Mouse (Mus musculus): ENCODE measurements at regions not wholly inside any gene's neighbourhood (a gene's known extent, or its start where the extent isn't known, plus 50 kb on each side); places are given as distances from the start of the nearest gene placed in this dataset.
A peak's percentile ranks its signal among the peaks of the same experiment; 100 is the strongest.

GRCm38 (mm10) chr2:166409391-166409790 is 253.9 kb upstream of the Sulf2 start:
- no peak for DNase-seq
- TF ChIP-seq POLR2A (IDR thresholded peaks at IDR 0.05; ENCODE audit: borderline replicate concordance, insufficient read depth, low read length) (no peak), CTCF (IDR thresholded peaks at IDR 0.05; ENCODE audit: borderline replicate concordance, insufficient read depth, low read depth, low read length) (no peak)
- WGBS = 88% methylated on average over 5 of the region's 5 CpGs
- Histone ChIP-seq H3K4me1 (ENCODE audit: control insufficient read depth, insufficient read depth, low read length) (no peaks in the 10 kb centered on the region), H3K4me3 (replicated peaks; ENCODE audit: insufficient read depth, low read depth, low read length) (no peak overlapping the region), H3K27ac (ENCODE audit: insufficient read depth, low read length) (no peak overlapping the region), H3K27me3 (ENCODE audit: control insufficient read depth, insufficient read depth, low read length) (no peaks in the 10 kb centered on the region)

GRCm38 (mm10) chr2:166408806-166409205 is 253.3 kb upstream of the Sulf2 start:
- H3K27me3 ChIP-seq (ENCODE audit: control insufficient read depth, insufficient read depth, low read length) = no peaks in the 10 kb centered on the region
- 80% methylated on average over 4 of the region's 4 CpGs for WGBS
- H3K27ac ChIP-seq (ENCODE audit: insufficient read depth, low read length) = no peak overlapping the region
- no peak for DNase-seq
- TF ChIP-seq POLR2A (IDR thresholded peaks at IDR 0.05; ENCODE audit: borderline replicate concordance, insufficient read depth, low read length) (no peak), CTCF (IDR thresholded peaks at IDR 0.05; ENCODE audit: borderline replicate concordance, insufficient read depth, low read depth, low read length) (no peak)
- no peak overlapping the region for H3K4me3 ChIP-seq (replicated peaks; ENCODE audit: insufficient read depth, low read depth, low read length)
- H3K4me1 ChIP-seq (ENCODE audit: control insufficient read depth, insufficient read depth, low read length) = no peaks in the 10 kb centered on the region

GRCm38 (mm10) chr2:166408009-166408408 is 252.5 kb upstream of the Sulf2 start:
- no peak for DNase-seq
- Histone ChIP-seq H3K27me3 (ENCODE audit: control insufficient read depth, insufficient read depth, low read length) (no peaks in the 10 kb centered on the region), H3K4me1 (ENCODE audit: control insufficient read depth, insufficient read depth, low read length) (peaks cover 5% of the 10 kb centered on the region), H3K4me3 (replicated peaks; ENCODE audit: insufficient read depth, low read depth, low read length) (no peak overlapping the region), H3K27ac (ENCODE audit: insufficient read depth, low read length) (no peak overlapping the region)
- 25% methylated on average over 16 of the region's 16 CpGs for WGBS
- TF ChIP-seq CTCF (IDR thresholded peaks at IDR 0.05; ENCODE audit: borderline replicate concordance, insufficient read depth, low read depth, low read length) = no peak
- TF ChIP-seq POLR2A (IDR thresholded peaks at IDR 0.05; ENCODE audit: borderline replicate concordance, insufficient read depth, low read length) = no peak

GRCm38 (mm10) chr2:166406826-166407225 is 251.4 kb upstream of the Sulf2 start:
- TF ChIP-seq CTCF (IDR thresholded peaks at IDR 0.05; ENCODE audit: borderline replicate concordance, insufficient read depth, low read depth, low read length) (no peak), POLR2A (IDR thresholded peaks at IDR 0.05; ENCODE audit: borderline replicate concordance, insufficient read depth, low read length) (no peak)
- DNase-seq = no peak
- Histone ChIP-seq H3K4me1 (ENCODE audit: control insufficient read depth, insufficient read depth, low read length) (peaks cover 5% of the 10 kb centered on the region), H3K27ac (ENCODE audit: insufficient read depth, low read length) (no peak overlapping the region), H3K4me3 (replicated peaks; ENCODE audit: insufficient read depth, low read depth, low read length) (no peak overlapping the region), H3K27me3 (ENCODE audit: control insufficient read depth, insufficient read depth, low read length) (no peaks in the 10 kb centered on the region)
- 73% methylated on average over 11 of the region's 11 CpGs for WGBS

- no peak overlapping the region for H3K27ac ChIP-seq (ENCODE audit: insufficient read depth, low read length)
- 7% methylated on average over 10 of the region's 10 CpGs for WGBS
These were observed 247.9 kb upstream of the Sulf2 start for GRCm38 (mm10) chr2:166403319-166403718.

GRCm38 (mm10) chr2:166401860-166402259 is 246.4 kb upstream of the Sulf2 start:
- Histone ChIP-seq H3K4me3 (replicated peaks; ENCODE audit: insufficient read depth, low read depth, low read length) (no peak overlapping the region), H3K27me3 (ENCODE audit: control insufficient read depth, insufficient read depth, low read length) (no peaks in the 10 kb centered on the region), H3K4me1 (ENCODE audit: control insufficient read depth, insufficient read depth, low read length) (peaks cover 5% of the 10 kb centered on the region), H3K27ac (ENCODE audit: insufficient read depth, low read length) (no peak overlapping the region)
- 90% methylated on average over 3 of the region's 3 CpGs for WGBS
- no peak for TF ChIP-seq CTCF (IDR thresholded peaks at IDR 0.05; ENCODE audit: borderline replicate concordance, insufficient read depth, low read depth, low read length)
- no peak for TF ChIP-seq POLR2A (IDR thresholded peaks at IDR 0.05; ENCODE audit: borderline replicate concordance, insufficient read depth, low read length)
- no peak for DNase-seq

More at GRCm38 (mm10) chr2:166403319-166403718, 247.9 kb upstream of the Sulf2 start:
- H3K4me1 ChIP-seq (ENCODE audit: control insufficient read depth, insufficient read depth, low read length) = peaks cover 5% of the 10 kb centered on the region
- no peaks in the 10 kb centered on the region for H3K27me3 ChIP-seq (ENCODE audit: control insufficient read depth, insufficient read depth, low read length)
- H3K4me3 ChIP-seq (replicated peaks; ENCODE audit: insufficient read depth, low read depth, low read length) = no peak overlapping the region
- peak; percentile 13 to 15 for DNase-seq
- TF ChIP-seq CTCF (IDR thresholded peaks at IDR 0.05; ENCODE audit: borderline replicate concordance, insufficient read depth, low read depth, low read length) (no peak), POLR2A (IDR thresholded peaks at IDR 0.05; ENCODE audit: borderline replicate concordance, insufficient read depth, low read length) (no peak)

- Histone ChIP-seq H3K4me3 (replicated peaks; ENCODE audit: insufficient read depth, low read depth, low read length) (no peak overlapping the region), H3K27ac (ENCODE audit: insufficient read depth, low read length) (no peak overlapping the region), H3K27me3 (ENCODE audit: control insufficient read depth, insufficient read depth, low read length) (no peaks in the 10 kb centered on the region), H3K4me1 (ENCODE audit: control insufficient read depth, insufficient read depth, low read length) (peaks cover 5% of the 10 kb centered on the region)
- DNase-seq = no peak
- TF ChIP-seq CTCF (IDR thresholded peaks at IDR 0.05; ENCODE audit: borderline replicate concordance, insufficient read depth, low read depth, low read length) = no peak
- no peak for TF ChIP-seq POLR2A (IDR thresholded peaks at IDR 0.05; ENCODE audit: borderline replicate concordance, insufficient read depth, low read length)
- 78% methylated on average over 10 of the region's 10 CpGs for WGBS
These were observed 244.8 kb upstream of the Sulf2 start for GRCm38 (mm10) chr2:166400304-166400703.

- H3K27me3 ChIP-seq (ENCODE audit: control insufficient read depth, insufficient read depth, low read length) = no peaks in the 10 kb centered on the region
- H3K27ac ChIP-seq (ENCODE audit: insufficient read depth, low read length) = no peak overlapping the region
- TF ChIP-seq POLR2A (IDR thresholded peaks at IDR 0.05; ENCODE audit: borderline replicate concordance, insufficient read depth, low read length) (no peak), CTCF (IDR thresholded peaks at IDR 0.05; ENCODE audit: borderline replicate concordance, insufficient read depth, low read depth, low read length) (no peak)
- WGBS = 31% methylated on average over 6 of the region's 6 CpGs
- peaks cover 5% of the 10 kb centered on the region for H3K4me1 ChIP-seq (ENCODE audit: control insufficient read depth, insufficient read depth, low read length)
- no peak for DNase-seq
- H3K4me3 ChIP-seq (replicated peaks; ENCODE audit: insufficient read depth, low read depth, low read length) = no peak overlapping the region
These were observed 243.8 kb upstream of the Sulf2 start for GRCm38 (mm10) chr2:166399140-166399830.
